Mouse (Mus musculus) liver, adult (tissue): Measurements from ENCODE around the gene Spast.

ENCODE experiments used
- GATA4 ChIP-seq: IDR thresholded peaks from 2 replicates; pipeline ENCODE4 v1.6.1; 2014; ENCODE audit warnings: mild to moderate bottlenecking, low read length; ENCODE audit not compliant: insufficient replicate concordance

Gene Spast

GRCm38 (mm10) chr17:74338937-74339804 lies at the start of gene Spast:
Spast (plus strand) TSS chr17:74338987.
- no peak for TF ChIP-seq GATA4

GRCm38 (mm10) chr17:74290198-74290597 lies 48.6 kb upstream of the Spast start:
- no peak for TF ChIP-seq GATA4

GRCm38 (mm10) chr17:74290869-74291268 lies 47.9 kb upstream of the Spast start:
- TF ChIP-seq GATA4 = no peak

GRCm38 (mm10) chr17:74291640-74292361 lies 47.0 kb upstream of the Spast start:
- no peak for TF ChIP-seq GATA4

- TF ChIP-seq GATA4 = no peak
These were observed 44.9 kb upstream of the Spast start for GRCm38 (mm10) chr17:74293687-74294425.

GRCm38 (mm10) chr17:74294426-74295025 lies 44.3 kb upstream of the Spast start:
- no peak for TF ChIP-seq GATA4

- TF ChIP-seq GATA4 = no peak
These were observed 43.5 kb upstream of the Spast start, which contains the start of gene Memo1 for GRCm38 (mm10) chr17:74295026-74295970. Memo1 (minus strand) TSS chr17:74295521.

- no peak for TF ChIP-seq GATA4
These were observed 42.5 kb upstream of the Spast start for GRCm38 (mm10) chr17:74296076-74296823.

- TF ChIP-seq GATA4 = no peak
These were observed 38.7 kb upstream of the Spast start for GRCm38 (mm10) chr17:74300089-74300488.

GRCm38 (mm10) chr17:74304060-74304459 lies 34.7 kb upstream of the Spast start:
- TF ChIP-seq GATA4 = no peak

GRCm38 (mm10) chr17:74305616-74306015 lies 33.2 kb upstream of the Spast start:
- TF ChIP-seq GATA4 = no peak

- no peak for TF ChIP-seq GATA4
These were observed 32.8 kb upstream of the Spast start for GRCm38 (mm10) chr17:74306021-74306420.

GRCm38 (mm10) chr17:74315445-74316308 lies 23.1 kb upstream of the Spast start:
- TF ChIP-seq GATA4 = no peak
